Mouse (Mus musculus) lung, postnatal 0 days (tissue): ENCODE data around the gene Lfng.

ENCODE experiments used
- CTCF ChIP-seq: IDR thresholded peaks from 2 replicates; pipeline ENCODE4 v1.5.1; 2016; ENCODE audit warnings: antibody characterized with exemption, mild to moderate bottlenecking
- EP300 ChIP-seq: IDR thresholded peaks from 2 replicates; pipeline ENCODE4 v1.6.1; 2016; ENCODE audit warnings: antibody characterized with exemption, mild to moderate bottlenecking, control low read depth

DNA sequence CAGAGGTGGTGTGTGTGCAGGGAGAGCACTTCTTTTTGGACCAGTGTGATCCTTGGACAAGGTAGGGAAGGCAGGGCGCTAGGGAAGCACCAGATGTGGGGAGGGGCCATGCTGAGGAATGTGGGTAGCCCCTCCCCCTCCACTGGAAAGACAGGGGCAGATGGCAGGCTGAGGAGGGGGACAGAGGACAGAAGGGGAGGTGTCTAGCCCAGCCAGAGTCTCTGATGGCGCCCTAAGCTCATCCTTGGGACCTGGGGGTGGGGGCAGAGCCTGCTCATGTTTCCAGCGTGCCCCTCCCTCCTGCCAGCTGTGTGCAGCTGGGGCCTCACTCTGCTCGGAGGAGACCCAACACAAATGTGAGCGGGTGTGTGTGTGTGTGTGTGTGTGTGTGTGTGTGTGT is 25.6 kb upstream of the Lfng start:
- TF ChIP-seq CTCF (no peak), EP300 (no peak)
